Mouse (Mus musculus) lung, postnatal 0 days (tissue): ENCODE measurements around the gene Ddrgk1.

Experiments used
- CTCF ChIP-seq: IDR thresholded peaks from 2 replicates; pipeline ENCODE4 v1.5.1; 2016; ENCODE audit warnings: antibody characterized with exemption, mild to moderate bottlenecking
- EP300 ChIP-seq: IDR thresholded peaks from 2 replicates; pipeline ENCODE4 v1.6.1; 2016; ENCODE audit warnings: antibody characterized with exemption, mild to moderate bottlenecking, control low read depth

GRCm38 (mm10) chr2:130635847-130636246 lies 28.6 kb downstream of the Ddrgk1 start:
- TF ChIP-seq CTCF, result no peak
- no peak for TF ChIP-seq EP300
